Mouse (Mus musculus): ENCODE data around the gene Asb10.

- TF ChIP-seq MAX (IDR thresholded peaks at IDR 0.05) (no peak), MYOD1 (IDR thresholded peaks at IDR 0.05; ENCODE audit: control insufficient read depth, insufficient read length, low read depth) (no peak), CTCF (IDR thresholded peaks at IDR 0.05; ENCODE audit: control insufficient read depth, insufficient read depth, insufficient read length) (no peak), USF1 (IDR thresholded peaks at IDR 0.05; ENCODE audit: low read depth) (no peak)
Observed at GRCm38 (mm10) chr5:24587200-24587577, 46.4 kb upstream of the Asb10 start.
